Mouse (Mus musculus): Measurements from ENCODE around the gene Tmem151b. TPM values are rescaled to one million over a fixed set of nuclear protein-coding genes. Genes with fewer than 3 reads are reported as not detected.
A peak's percentile ranks its signal among the peaks of the same experiment; 100 is the strongest.

Tmem151b gene
- polyA plus RNA-seq, 1 experiment from 2014 or later: 4.7 TPM

- H3K27me3 ChIP-seq: no peaks in the 10 kb centered on the region
- no peak overlapping the region for H3K9ac ChIP-seq
- no peak overlapping the region for H3K4me2 ChIP-seq
- WGBS: 76% methylated on average over 4 of the region's 4 CpGs
- H3K36me3 ChIP-seq: peaks cover 61% of the 10 kb centered on the region
- ATAC-seq (ENCODE audit: insufficient number of reproducible peaks, low FRiP score, low TSS enrichment, low read depth): no peak
- H3K9me3 ChIP-seq: no peaks in the 10 kb centered on the region
- no peak overlapping the region for H3K27ac ChIP-seq
- peaks cover 52% of the 10 kb centered on the region for H3K4me1 ChIP-seq
- H3K4me3 ChIP-seq: no peak overlapping the region
These were observed 20.5 kb upstream of the Tmem151b start for GRCm38 (mm10) chr17:45569999-45570398.

GRCm38 (mm10) chr17:45568990-45569389 is 19.5 kb upstream of the Tmem151b start:
- no peaks in the 10 kb centered on the region for H3K27me3 ChIP-seq
- 85% methylated on average over 12 of the region's 12 CpGs for WGBS
- no peak overlapping the region for H3K9ac ChIP-seq
- H3K27ac ChIP-seq: no peak overlapping the region
- H3K4me2 ChIP-seq: no peak overlapping the region
- ATAC-seq (ENCODE audit: insufficient number of reproducible peaks, low FRiP score, low TSS enrichment, low read depth): no peak
- H3K9me3 ChIP-seq: no peaks in the 10 kb centered on the region
- peaks cover 61% of the 10 kb centered on the region for H3K36me3 ChIP-seq
- H3K4me3 ChIP-seq: no peak overlapping the region
- peaks cover 51% of the 10 kb centered on the region for H3K4me1 ChIP-seq

GRCm38 (mm10) chr17:45567162-45567601 is 17.7 kb upstream of the Tmem151b start:
- WGBS: 21% methylated on average over 4 of the region's 4 CpGs
- no peak overlapping the region for H3K9ac ChIP-seq
- no peaks in the 10 kb centered on the region for H3K9me3 ChIP-seq
- ATAC-seq (ENCODE audit: insufficient number of reproducible peaks, low FRiP score, low TSS enrichment, low read depth): no peak
- no peak overlapping the region for H3K4me2 ChIP-seq
- no peak overlapping the region for H3K4me3 ChIP-seq
- H3K27ac ChIP-seq: peak overlapping the region; percentile 38; the same call in 1 of the 2 replicates
- H3K36me3 ChIP-seq: peaks cover 61% of the 10 kb centered on the region
- H3K27me3 ChIP-seq: no peaks in the 10 kb centered on the region
- H3K4me1 ChIP-seq: peaks cover 51% of the 10 kb centered on the region

GRCm38 (mm10) chr17:45566360-45567161 is 17.1 kb upstream of the Tmem151b start:
- no peak for ATAC-seq (ENCODE audit: insufficient number of reproducible peaks, low FRiP score, low TSS enrichment, low read depth)
- H3K4me3 ChIP-seq: no peak overlapping the region

GRCm38 (mm10) chr17:45566031-45566359 is 16.5 kb upstream of the Tmem151b start:
- no peak overlapping the region for H3K4me2 ChIP-seq
- no peaks in the 10 kb centered on the region for H3K9me3 ChIP-seq
- 66% methylated on average over 1 of the region's 1 CpGs for WGBS
- H3K36me3 ChIP-seq: peaks cover 54% of the 10 kb centered on the region
- no peak for ATAC-seq (ENCODE audit: insufficient number of reproducible peaks, low FRiP score, low TSS enrichment, low read depth)
- no peak overlapping the region for H3K9ac ChIP-seq
- H3K4me3 ChIP-seq: no peak overlapping the region
- no peak overlapping the region for H3K27ac ChIP-seq
- peaks cover 41% of the 10 kb centered on the region for H3K4me1 ChIP-seq
- H3K27me3 ChIP-seq: no peaks in the 10 kb centered on the region

More at GRCm38 (mm10) chr17:45566360-45567161, 17.1 kb upstream of the Tmem151b start:
- peaks cover 47% of the 10 kb centered on the region for H3K4me1 ChIP-seq
- peaks cover 60% of the 10 kb centered on the region for H3K36me3 ChIP-seq
- no peak overlapping the region for H3K4me2 ChIP-seq
- no peaks in the 10 kb centered on the region for H3K9me3 ChIP-seq
- H3K27me3 ChIP-seq: no peaks in the 10 kb centered on the region
- 58% methylated on average over 18 of the region's 18 CpGs for WGBS
- no peak overlapping the region for H3K9ac ChIP-seq
- H3K27ac ChIP-seq: peak overlapping the region; percentile 38; the same call in 1 of the 2 replicates

- Histone ChIP-seq H3K27ac (peak overlapping the region; percentile 1; the same call in 1 of the 2 replicates), H3K9me3 (no peaks in the 10 kb centered on the region), H3K36me3 (peaks cover 45% of the 10 kb centered on the region), H3K9ac (peak overlapping the region; percentile 87), H3K4me2 (peak overlapping the region; percentile 93), H3K4me3 (peak overlapping the region; percentile 94), H3K27me3 (no peaks in the 10 kb centered on the region), H3K4me1 (peaks cover 36% of the 10 kb centered on the region)
- no peak for ATAC-seq (ENCODE audit: insufficient number of reproducible peaks, low FRiP score, low TSS enrichment, low read depth)
- WGBS: 90% methylated on average over 11 of the region's 11 CpGs
These were observed 15.6 kb upstream of the Tmem151b start for GRCm38 (mm10) chr17:45565103-45565502.

GRCm38 (mm10) chr17:45564531-45565084 is 15.1 kb upstream of the Tmem151b start:
- WGBS: 11% methylated on average over 18 of the region's 18 CpGs
- H3K4me2 ChIP-seq: peak overlapping the region; percentile 93
- 0 out of 2 replicates have a peak, but pooled peaks have one; percentile 6 for ATAC-seq (ENCODE audit: insufficient number of reproducible peaks, low FRiP score, low TSS enrichment, low read depth)
- no peaks in the 10 kb centered on the region for H3K9me3 ChIP-seq
- H3K9ac ChIP-seq: peak overlapping the region; percentile 87
- peak overlapping the region; percentile 94 for H3K4me3 ChIP-seq
- peak overlapping the region; percentile 88 for H3K27ac ChIP-seq
- H3K36me3 ChIP-seq: peaks cover 41% of the 10 kb centered on the region
- H3K27me3 ChIP-seq: no peaks in the 10 kb centered on the region
- H3K4me1 ChIP-seq: peaks cover 36% of the 10 kb centered on the region

GRCm38 (mm10) chr17:45563655-45564530 is 14.4 kb upstream of the Tmem151b start, which contains the start of gene Slc35b2:
Gene Slc35b2 (plus strand): TSS chr17:45563874.
- H3K27ac ChIP-seq: peak within 1 kb of the TSS; percentile 88
- peak within 1 kb of the TSS; percentile 94 for H3K4me3 ChIP-seq
- H3K4me1 ChIP-seq: peaks cover 38% of the 10 kb centered on the region
- H3K9ac ChIP-seq: peak within 1 kb of the TSS; percentile 87
- peaks cover 33% of the 10 kb centered on the region for H3K36me3 ChIP-seq
- ATAC-seq (ENCODE audit: insufficient number of reproducible peaks, low FRiP score, low TSS enrichment, low read depth): peak; percentile 81
- under 1% methylated on average over 56 of the region's 61 CpGs for WGBS
- H3K9me3 ChIP-seq: no peaks in the 10 kb centered on the region
- peak within 1 kb of the TSS; percentile 93 for H3K4me2 ChIP-seq
- H3K27me3 ChIP-seq: no peaks in the 10 kb centered on the region; the same call in 1 of the 2 replicates

GRCm38 (mm10) chr17:45563216-45563615 is 13.7 kb upstream of the Tmem151b start:
- WGBS: 80% methylated on average over 12 of the region's 12 CpGs
- no peaks in the 10 kb centered on the region for H3K9me3 ChIP-seq
- ATAC-seq (ENCODE audit: insufficient number of reproducible peaks, low FRiP score, low TSS enrichment, low read depth): no peak
- 0 out of 2 replicates have a peak overlapping the region, but pooled peaks have one; percentile 94 for H3K4me3 ChIP-seq
- H3K4me2 ChIP-seq: peak overlapping the region; percentile 93; the same call in 1 of the 2 replicates
- H3K27ac ChIP-seq: no peak overlapping the region
- peaks cover 27% of the 10 kb centered on the region for H3K36me3 ChIP-seq
- no peak overlapping the region for H3K9ac ChIP-seq
- H3K4me1 ChIP-seq: peaks cover 36% of the 10 kb centered on the region
- H3K27me3 ChIP-seq: no peaks in the 10 kb centered on the region; the same call in 1 of the 2 replicates

- Histone ChIP-seq H3K27me3 (peaks cover 7% of the 10 kb centered on the region), H3K36me3 (no peaks in the 10 kb centered on the region), H3K9ac (no peak overlapping the region), H3K27ac (no peak overlapping the region), H3K4me2 (no peak overlapping the region), H3K4me1 (peaks cover 23% of the 10 kb centered on the region), H3K9me3 (no peaks in the 10 kb centered on the region), H3K4me3 (no peak overlapping the region)
- no peak for ATAC-seq (ENCODE audit: insufficient number of reproducible peaks, low FRiP score, low TSS enrichment, low read depth)
- WGBS: 86% methylated on average over 15 of the region's 15 CpGs
These were observed 10.5 kb upstream of the Tmem151b start for GRCm38 (mm10) chr17:45559732-45560525.

All from limb, embryonic 15.5 days (tissue).